Mouse (Mus musculus): Measurements from ENCODE around the gene Ttc29.

DNA sequence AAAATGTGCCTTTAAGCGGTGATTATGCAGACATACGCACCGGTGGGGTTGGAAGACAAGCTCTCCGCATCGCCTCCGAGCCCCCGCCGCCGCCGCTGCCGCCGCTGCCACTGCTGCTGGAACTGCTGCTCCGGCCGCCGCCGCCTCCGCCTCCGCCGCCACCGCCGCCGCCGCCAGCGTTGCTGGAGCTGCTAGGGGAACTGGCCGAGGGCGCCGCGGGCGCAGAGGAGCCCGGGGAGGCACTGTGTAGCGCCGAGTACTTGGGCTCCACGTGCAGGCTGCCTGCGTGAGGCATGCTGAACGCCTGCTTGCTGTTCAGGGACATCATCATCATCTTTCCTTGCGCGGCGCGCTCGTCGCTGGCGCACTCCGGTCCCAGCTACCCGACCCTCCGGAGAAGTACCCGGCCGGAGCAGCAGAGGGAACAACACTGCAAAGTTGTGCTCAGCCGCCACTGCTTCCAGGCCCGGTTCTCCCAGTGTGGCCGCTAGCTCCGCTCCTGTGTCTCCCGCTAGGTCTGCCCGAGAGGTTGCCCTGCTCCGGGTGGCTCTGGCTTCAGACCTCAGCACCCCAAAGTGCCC lies 223.1 kb downstream of the Ttc29 start, which contains the start of gene Pou4f2:
- TF ChIP-seq CTCF (IDR thresholded peaks at IDR 0.05; ENCODE audit: control insufficient read depth, insufficient read depth, low read length): no peak
- TF ChIP-seq POLR2A (IDR thresholded peaks at IDR 0.05; ENCODE audit: borderline replicate concordance, control insufficient read depth, low read depth, low read length): no peak

Measured in bone marrow, adult 2 months (tissue).